Mouse (Mus musculus): ENCODE results near the gene Arrb1. TPM values are rescaled to one million over a fixed set of nuclear protein-coding genes. Genes with fewer than 3 reads are reported as not detected.

Arrb1 gene
- polyA plus RNA-seq (2012; rRNA removed) (26.3 and 26.8 TPM in 2 replicates), polyA plus RNA-seq (2014; fragmentation: Nextera tagmentation; extraction: Ambion mirVana) (3.5 and 4.2 TPM in 2 replicates)

DNA sequence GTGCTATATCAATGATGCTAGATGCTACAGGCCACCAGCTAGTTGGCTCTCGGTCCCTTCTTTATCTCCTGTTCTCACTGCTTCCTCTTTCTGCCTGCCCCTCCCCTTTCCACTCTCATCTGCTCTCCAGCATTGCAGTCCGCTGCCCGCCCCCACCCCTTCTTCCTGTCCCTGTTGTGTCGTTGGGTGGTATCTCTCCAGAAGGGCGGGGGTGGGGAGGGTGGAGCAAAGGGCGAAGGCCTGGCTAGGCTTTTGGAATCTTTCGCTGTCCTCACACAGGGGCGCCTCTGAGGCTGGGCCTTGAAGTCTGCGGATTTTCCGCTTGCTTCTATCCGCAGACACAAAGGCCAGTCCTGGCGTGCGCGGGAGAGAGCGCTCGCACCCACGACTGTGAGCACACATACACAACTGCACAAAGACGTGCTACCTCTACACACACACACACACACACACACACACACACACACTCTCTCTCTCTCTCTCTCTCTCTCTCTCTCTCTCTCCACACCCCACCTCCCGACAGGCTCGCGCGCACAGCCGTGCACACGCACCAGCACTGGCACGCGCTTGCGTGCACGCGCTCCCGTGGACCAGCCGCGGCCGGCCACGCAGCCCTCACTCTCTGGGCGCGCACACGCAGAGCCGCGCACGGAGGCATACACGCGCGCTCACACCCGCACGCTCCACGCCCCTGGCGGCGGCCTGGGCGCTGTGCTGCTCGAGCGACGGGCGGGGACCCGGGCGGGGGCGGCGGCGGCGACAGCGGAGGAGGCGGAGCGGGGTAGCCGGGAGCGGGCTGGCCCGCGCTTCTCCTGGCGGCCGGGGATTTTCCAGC lies at the start of gene Arrb1:
Arrb1 (plus strand) TSS at position 566 of the 835 bp plus-strand sequence.
- DNase-seq (ENCODE audit: low spot score): peak; percentile 67
- H3K4me1 ChIP-seq (ENCODE audit: control insufficient read depth, insufficient read depth, low read length): peaks cover 22% of the 10 kb centered on the region

DNA sequence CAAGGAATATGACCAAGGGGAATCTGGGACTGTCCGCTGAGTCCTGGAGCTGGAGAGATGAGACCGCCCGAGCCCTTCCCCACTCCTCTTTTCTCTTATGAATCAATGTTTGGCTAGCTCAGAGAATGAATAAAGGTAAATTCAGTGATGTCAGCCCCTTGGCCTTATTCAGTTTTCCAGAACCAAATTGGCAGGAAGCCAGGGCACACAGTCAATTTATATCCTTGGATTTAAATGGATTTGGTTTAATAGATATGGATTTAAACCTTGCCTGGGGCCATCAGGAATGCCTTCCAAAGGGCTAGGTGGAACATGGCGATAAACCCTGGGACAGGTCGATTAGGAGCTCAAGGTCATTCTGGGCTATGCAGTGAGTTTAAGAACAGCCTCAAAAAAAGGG lies 45.6 kb upstream of the Arrb1 start:
- ATAC-seq (ENCODE audit: low FRiP score, low read depth): no peak
- WGBS: 66% methylated on average over 5 of the region's 5 CpGs

More for the DNA sequence above, at the start of gene Arrb1:
- Histone ChIP-seq H3K27me3 (ENCODE audit: control insufficient read depth, insufficient read depth, low read length) (no peaks in the 10 kb centered on the region), H3K9me3 (ENCODE audit: control insufficient read depth, low read length) (no peaks in the 10 kb centered on the region), H3K4me3 (replicated peaks; ENCODE audit: low read length) (peak within 1 kb of the TSS; percentile 69), H3K9ac (ENCODE audit: low read depth, low read length, severe bottlenecking) (peak within 1 kb of the TSS; percentile 84), H3K27ac (replicated peaks; ENCODE audit: low read depth, low read length) (peak within 1 kb of the TSS; percentile 52; the same call in 1 of the 2 replicates), H3K36me3 (ENCODE audit: control insufficient read depth, insufficient read depth, low read length) (no peaks in the 10 kb centered on the region), H3K4me2 (replicated peaks; ENCODE audit: low read depth, low read length, severe bottlenecking) (peak within 1 kb of the TSS; percentile 85)
- TF ChIP-seq POLR2A (IDR thresholded peaks at IDR 0.05; ENCODE audit: borderline replicate concordance, extremely low read depth, insufficient read depth, insufficient read length): 0 out of 2 replicates have a peak, but pooled peaks have one; percentile 10
- peak; percentile 83 for ATAC-seq (ENCODE audit: low FRiP score, low read depth)
- 0% methylated on average over 30 of the region's 68 CpGs for WGBS

DNA sequence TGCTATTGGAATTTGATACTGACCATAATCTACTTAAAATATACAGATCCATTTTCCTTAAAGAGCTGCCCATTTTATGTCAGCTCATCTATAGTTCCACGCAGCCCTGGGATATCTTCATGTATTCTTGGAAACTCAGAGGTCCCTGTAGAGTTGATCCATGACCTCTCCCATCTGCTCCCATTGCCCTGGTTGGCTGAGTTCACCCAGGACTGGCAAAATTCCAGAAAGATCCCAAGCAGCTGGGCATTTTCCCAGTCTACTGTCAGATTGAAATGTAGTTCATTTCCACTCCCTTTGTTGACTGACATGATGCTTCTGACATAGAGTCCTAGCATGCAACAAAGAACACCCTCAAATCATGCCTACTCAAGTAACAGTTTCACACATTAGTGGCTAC lies 36.1 kb upstream of the Arrb1 start:
- Histone ChIP-seq H3K27ac (replicated peaks; ENCODE audit: low read depth, low read length) (no peak overlapping the region), H3K27me3 (ENCODE audit: control insufficient read depth, insufficient read depth, low read length) (no peaks in the 10 kb centered on the region), H3K4me2 (replicated peaks; ENCODE audit: low read depth, low read length, severe bottlenecking) (no peak overlapping the region), H3K36me3 (ENCODE audit: control insufficient read depth, insufficient read depth, low read length) (no peaks in the 10 kb centered on the region), H3K9me3 (ENCODE audit: control insufficient read depth, low read length) (no peaks in the 10 kb centered on the region), H3K9ac (ENCODE audit: low read depth, low read length, severe bottlenecking) (no peak overlapping the region), H3K4me1 (ENCODE audit: control insufficient read depth, insufficient read depth, low read length) (no peaks in the 10 kb centered on the region), H3K4me3 (replicated peaks; ENCODE audit: low read length) (no peak overlapping the region)
- WGBS: 73% methylated on average over 1 of the region's 1 CpGs
- no peak for DNase-seq (ENCODE audit: low spot score)
- ATAC-seq (ENCODE audit: low FRiP score, low read depth): no peak
- no peak for TF ChIP-seq POLR2A (IDR thresholded peaks at IDR 0.05; ENCODE audit: borderline replicate concordance, extremely low read depth, insufficient read depth, insufficient read length)

More for the DNA sequence above, 45.6 kb upstream of the Arrb1 start:
- Histone ChIP-seq H3K4me2 (replicated peaks; ENCODE audit: low read depth, low read length, severe bottlenecking) (no peak overlapping the region), H3K9ac (ENCODE audit: low read depth, low read length, severe bottlenecking) (no peak overlapping the region), H3K4me1 (ENCODE audit: control insufficient read depth, insufficient read depth, low read length) (no peaks in the 10 kb centered on the region), H3K36me3 (ENCODE audit: control insufficient read depth, insufficient read depth, low read length) (no peaks in the 10 kb centered on the region), H3K9me3 (ENCODE audit: control insufficient read depth, low read length) (no peaks in the 10 kb centered on the region), H3K27me3 (ENCODE audit: control insufficient read depth, insufficient read depth, low read length) (no peaks in the 10 kb centered on the region), H3K4me3 (replicated peaks; ENCODE audit: low read length) (no peak overlapping the region), H3K27ac (replicated peaks; ENCODE audit: low read depth, low read length) (no peak overlapping the region)
- peak; percentile 64 for DNase-seq (ENCODE audit: low spot score)
- no peak for TF ChIP-seq POLR2A (IDR thresholded peaks at IDR 0.05; ENCODE audit: borderline replicate concordance, extremely low read depth, insufficient read depth, insufficient read length)

DNA sequence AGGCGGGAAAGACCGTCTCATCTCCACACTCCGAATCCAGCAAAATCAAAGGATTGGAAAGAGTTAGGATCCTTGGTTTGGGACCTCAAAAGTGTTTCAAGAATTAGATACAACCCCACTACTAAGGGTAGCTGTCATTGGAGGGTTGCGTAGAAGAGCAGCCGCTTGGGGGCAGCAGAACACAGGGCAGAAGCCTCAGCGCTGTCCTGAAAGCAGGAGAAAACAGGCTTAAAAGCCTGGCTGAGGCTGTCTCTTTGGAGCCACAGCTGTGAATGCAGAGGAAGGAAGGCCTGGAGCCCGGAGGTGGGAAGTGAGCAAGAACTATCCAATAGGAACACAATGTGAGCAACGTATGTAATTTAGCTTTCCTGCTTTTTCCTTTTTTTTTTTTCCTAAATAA lies 35.1 kb upstream of the Arrb1 start:
- Histone ChIP-seq H3K4me2 (replicated peaks; ENCODE audit: low read depth, low read length, severe bottlenecking) (no peak overlapping the region), H3K9me3 (ENCODE audit: control insufficient read depth, low read length) (no peaks in the 10 kb centered on the region), H3K4me1 (ENCODE audit: control insufficient read depth, insufficient read depth, low read length) (no peaks in the 10 kb centered on the region), H3K4me3 (replicated peaks; ENCODE audit: low read length) (no peak overlapping the region), H3K27ac (replicated peaks; ENCODE audit: low read depth, low read length) (no peak overlapping the region), H3K36me3 (ENCODE audit: control insufficient read depth, insufficient read depth, low read length) (no peaks in the 10 kb centered on the region), H3K9ac (ENCODE audit: low read depth, low read length, severe bottlenecking) (no peak overlapping the region), H3K27me3 (ENCODE audit: control insufficient read depth, insufficient read depth, low read length) (no peaks in the 10 kb centered on the region)
- TF ChIP-seq POLR2A (IDR thresholded peaks at IDR 0.05; ENCODE audit: borderline replicate concordance, extremely low read depth, insufficient read depth, insufficient read length): no peak
- ATAC-seq (ENCODE audit: low FRiP score, low read depth) (peak; percentile 89), DNase-seq (ENCODE audit: low spot score) (peak; percentile 91)
- 6% methylated on average over 8 of the region's 8 CpGs for WGBS

DNA sequence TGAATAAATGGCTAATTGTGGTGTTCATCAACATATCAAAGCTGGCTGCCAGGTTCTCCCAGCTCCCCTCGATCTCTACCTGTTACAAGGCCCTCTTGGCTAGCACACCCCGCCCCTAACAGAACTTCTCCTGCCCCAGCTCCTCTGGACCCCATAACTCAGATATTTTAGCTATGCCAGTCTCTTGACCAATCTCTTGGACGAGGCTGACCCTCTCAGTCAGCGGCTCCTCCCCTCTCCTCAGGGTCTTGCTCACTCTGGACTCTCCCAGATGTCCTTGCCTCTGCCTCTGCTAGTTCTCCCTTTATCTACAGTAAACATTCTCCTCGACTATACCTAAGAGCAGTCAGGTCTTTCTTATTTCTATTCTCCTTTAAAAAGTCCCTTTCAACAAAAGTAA lies 34.6 kb upstream of the Arrb1 start:
- H3K4me1 ChIP-seq (ENCODE audit: control insufficient read depth, insufficient read depth, low read length): no peaks in the 10 kb centered on the region
- H3K27ac ChIP-seq (replicated peaks; ENCODE audit: low read depth, low read length): no peak overlapping the region
- ATAC-seq (ENCODE audit: low FRiP score, low read depth) (no peak), DNase-seq (ENCODE audit: low spot score) (no peak)
- no peak overlapping the region for H3K9ac ChIP-seq (ENCODE audit: low read depth, low read length, severe bottlenecking)
- no peak overlapping the region for H3K4me3 ChIP-seq (replicated peaks; ENCODE audit: low read length)
- no peak overlapping the region for H3K4me2 ChIP-seq (replicated peaks; ENCODE audit: low read depth, low read length, severe bottlenecking)
- H3K9me3 ChIP-seq (ENCODE audit: control insufficient read depth, low read length): no peaks in the 10 kb centered on the region
- H3K27me3 ChIP-seq (ENCODE audit: control insufficient read depth, insufficient read depth, low read length): no peaks in the 10 kb centered on the region
- H3K36me3 ChIP-seq (ENCODE audit: control insufficient read depth, insufficient read depth, low read length): no peaks in the 10 kb centered on the region
- 28% methylated on average over 5 of the region's 5 CpGs for WGBS
- no peak for TF ChIP-seq POLR2A (IDR thresholded peaks at IDR 0.05; ENCODE audit: borderline replicate concordance, extremely low read depth, insufficient read depth, insufficient read length)
